8 mouse cellular contexts compared by ENCODE assay signal in genomic region chr4:117133817-117134600, GRCm38 (mm10). TPM values are rescaled to one million over a fixed set of nuclear protein-coding genes. Genes with fewer than 3 reads are reported as not detected.
DNase-seq lines count a peak whose midpoint lies in the region; ATAC-seq and TF ChIP-seq lines count a peak whose summit lies in the region.

Gene Plk3 (minus strand): TSS chr4:117133963.

- peak within 1 kb of the TSS; percentile 84 for H3K9ac ChIP-seq in embryonic facial prominence, embryonic 13.5 days
- peak within 1 kb of the TSS; percentile 83 for H3K9ac ChIP-seq in heart, adult 2 months (ENCODE audit: low read depth, low read length)
- H3K9ac ChIP-seq in limb, embryonic 13.5 days, result peak within 1 kb of the TSS; percentile 81
- H3K9ac ChIP-seq in midbrain, embryonic 16.5 days (ENCODE audit: low read depth, low read length), result peak within 1 kb of the TSS; percentile 94

- peak; percentile 82 for TF ChIP-seq POLR2A in heart, adult 2 months (IDR thresholded peaks at IDR 0.05; ENCODE audit: insufficient read depth, low read depth, low read length)

- 2% methylated on average over 39 of the region's 48 CpGs for WGBS in embryonic facial prominence, embryonic 13.5 days
- 2% methylated on average over 48 of the region's 48 CpGs for WGBS in heart, adult 2 months
- 2% methylated on average over 23 of the region's 48 CpGs for WGBS in limb, embryonic 13.5 days
- 2% methylated on average over 23 of the region's 48 CpGs for WGBS in midbrain, embryonic 16.5 days

- peak within 1 kb of the TSS; percentile 76 for H3K4me3 ChIP-seq in embryonic facial prominence, embryonic 13.5 days
- H3K4me3 ChIP-seq in heart, adult 2 months, result peak within 1 kb of the TSS; percentile 86
- peak within 1 kb of the TSS; percentile 82 for H3K4me3 ChIP-seq in limb, embryonic 13.5 days
- H3K4me3 ChIP-seq in midbrain, embryonic 16.5 days (ENCODE audit: low read depth, low read length), result peak within 1 kb of the TSS; percentile 88

- no peak within 1 kb of the TSS for H3K27ac ChIP-seq in embryonic facial prominence, embryonic 13.5 days
- H3K27ac ChIP-seq in heart, adult 2 months, result peak within 1 kb of the TSS; percentile 78
- H3K27ac ChIP-seq in limb, embryonic 13.5 days, result no peak within 1 kb of the TSS
- H3K27ac ChIP-seq in midbrain, embryonic 16.5 days (ENCODE audit: low read length), result peak within 1 kb of the TSS; percentile 82

- H3K36me3 ChIP-seq in embryonic facial prominence, embryonic 13.5 days, result peaks cover 7% of the 10 kb centered on the region; the same call in 1 of the 2 replicates
- H3K36me3 ChIP-seq in heart, adult 2 months (ENCODE audit: control insufficient read depth, insufficient read depth, low read length), result no peaks in the 10 kb centered on the region
- peaks cover 6% of the 10 kb centered on the region; the same call in 1 of the 2 replicates for H3K36me3 ChIP-seq in limb, embryonic 13.5 days
- peaks cover under 1% of the 10 kb centered on the region; the same call in 1 of the 2 replicates for H3K36me3 ChIP-seq in midbrain, embryonic 16.5 days (ENCODE audit: control insufficient read depth, insufficient read depth, low read length)

- TF ChIP-seq EP300 in heart, adult 2 months (IDR thresholded peaks at IDR 0.05; ENCODE audit: insufficient read depth, low read depth, low read length), result peak; percentile 68; the same call in 1 of the 2 replicates

- H3K4me2 ChIP-seq in embryonic facial prominence, embryonic 13.5 days, result peak within 1 kb of the TSS; percentile 97
- H3K4me2 ChIP-seq in limb, embryonic 13.5 days (replicated peaks), result peak within 1 kb of the TSS; percentile 95
- peak within 1 kb of the TSS; percentile 73 for H3K4me2 ChIP-seq in midbrain, embryonic 16.5 days (ENCODE audit: low read length)

- peaks cover 15% of the 10 kb centered on the region for H3K4me1 ChIP-seq in embryonic facial prominence, embryonic 13.5 days
- H3K4me1 ChIP-seq in heart, adult 2 months (ENCODE audit: control insufficient read depth, insufficient read depth, low read length), result peaks cover 9% of the 10 kb centered on the region
- peaks cover 21% of the 10 kb centered on the region for H3K4me1 ChIP-seq in limb, embryonic 13.5 days
- H3K4me1 ChIP-seq in midbrain, embryonic 16.5 days (ENCODE audit: control insufficient read depth, insufficient read depth, low read length), result peaks cover 18% of the 10 kb centered on the region; the same call in 1 of the 2 replicates

- no peaks in the 10 kb centered on the region for H3K79me2 ChIP-seq in heart, adult 2 months (replicated peaks; ENCODE audit: control insufficient read depth, insufficient read depth, low read length)

- ATAC-seq in embryonic facial prominence, embryonic 13.5 days (ENCODE audit: insufficient number of reproducible peaks, insufficient read depth, low FRiP score, low TSS enrichment, low read depth), result peak; percentile 82
- peak; percentile 89 for ATAC-seq in limb, embryonic 13.5 days (ENCODE audit: low FRiP score, low read depth)
- peak; percentile 94 for ATAC-seq in midbrain, embryonic 16.5 days

- TF ChIP-seq CTCF in heart, adult 2 months (IDR thresholded peaks at IDR 0.05), result 0 out of 2 replicates have a peak, but pooled peaks have one; percentile 9

- intact Hi-C loops in heart, adult 2 months (cut with DNase I), result loop anchor here (2.0 kb wide), 1 partner anchor 139 kb away; the partner anchor contains the start of genes Hectd3 and Urod

- H3K9me3 ChIP-seq in embryonic facial prominence, embryonic 13.5 days, result no peaks in the 10 kb centered on the region
- no peaks in the 10 kb centered on the region for H3K9me3 ChIP-seq in limb, embryonic 13.5 days
- H3K9me3 ChIP-seq in midbrain, embryonic 16.5 days (replicated peaks; ENCODE audit: control insufficient read depth, low read length, poor library complexity, severe bottlenecking), result no peaks in the 10 kb centered on the region

- peaks cover 30% of the 10 kb centered on the region for H3K27me3 ChIP-seq in embryonic facial prominence, embryonic 13.5 days
- H3K27me3 ChIP-seq in heart, adult 2 months (ENCODE audit: control insufficient read depth, insufficient read depth, low read length), result no peaks in the 10 kb centered on the region
- H3K27me3 ChIP-seq in limb, embryonic 13.5 days, result peaks cover 22% of the 10 kb centered on the region
- no peaks in the 10 kb centered on the region for H3K27me3 ChIP-seq in midbrain, embryonic 16.5 days (ENCODE audit: control insufficient read depth, insufficient read depth, low read depth, low read length)

- peak; percentile 92 for DNase-seq in 3134 (ENCODE audit: extremely low read depth, insufficient read length, low spot score)
- DNase-seq in adrenal gland, postnatal 36 days, result peak; percentile 97 to 98
- DNase-seq in heart, adult 2 months, result peak; percentile 97 to 99
- DNase-seq in kidney, adult 8-10 months, result peak; percentile 96 to 99
- peak; percentile 95 to 97 for DNase-seq in spleen, postnatal 10 days (ENCODE audit: low spot score in 2 of 2)

RNA-seq across cellular contexts. Expression of gene Plk3, which starts in this region (rescaled TPM):
- 10 to 100 TPM; 12.8 to 44.6 TPM for total RNA-seq in adrenal gland, postnatal 36 days (2021)
- polyA plus RNA-seq in embryonic facial prominence, embryonic 13.5 days (2015; fragmentation: Nextera tagmentation; extraction: Ambion mirVana), result 3.2 and 3.3 TPM in 2 replicates
- total RNA-seq in heart, adult 2 months (2021), result 1 to 10 TPM; 1.4 to 1.9 TPM
- 4.5 and 4.7 TPM in 2 replicates for polyA plus RNA-seq in heart, adult 2 months (2012; rRNA removed)
- polyA plus RNA-seq in limb, embryonic 13.5 days (2015; fragmentation: Nextera tagmentation; extraction: Ambion mirVana), result 3.1 and 3.5 TPM in 2 replicates
- 18.7 TPM in 2 replicates for polyA plus RNA-seq in midbrain, embryonic 16.5 days (2015; fragmentation: Nextera tagmentation; extraction: Ambion mirVana)

Comparison
In these comparisons a context has a peak if more than half of its experiments do, and no peak if none do; other contexts are left out.
1. RNA of gene Plk3 (total RNA-seq): 12.8 to 44.6 TPM in adrenal gland, postnatal 36 days; 1.4 to 1.9 TPM in heart, adult 2 months; every median in the first group is over 4 times any median in the second.
2. H3K27ac ChIP-seq: peak in heart, adult 2 months (single experiment) and midbrain, embryonic 16.5 days (single experiment); none in embryonic facial prominence, embryonic 13.5 days (single experiment) and limb, embryonic 13.5 days (single experiment).
3. Peak in every context shown above with its lines, with median percentiles within 50 percentile points of each other: DNase-seq, ATAC-seq, H3K4me2 ChIP-seq, H3K4me3 ChIP-seq and H3K9ac ChIP-seq.